Mouse (Mus musculus) heart, adult 11 months (tissue): ENCODE results near the gene Bst2.

ENCODE experiments used
- DNase-seq: peaks from one replicate; pipeline ENCODE4 v3.0.0; 2022

Gene Bst2

GRCm38 (mm10) chr8:71537028-71537867 is at the start of gene Bst2:
TSS of gene Bst2 (minus strand) at chr8:71537456.
- DNase-seq: peak; percentile 100

GRCm38 (mm10) chr8:71586891-71587290 is 49.6 kb upstream of the Bst2 start:
- DNase-seq: no peak

GRCm38 (mm10) chr8:71580201-71580600 is 42.9 kb upstream of the Bst2 start:
- no peak for DNase-seq

- DNase-seq: peak; percentile 97
Observed at GRCm38 (mm10) chr8:71579476-71579875, 42.2 kb upstream of the Bst2 start.

GRCm38 (mm10) chr8:71579009-71579408 is 41.8 kb upstream of the Bst2 start:
- no peak for DNase-seq

GRCm38 (mm10) chr8:71577856-71578387 is 40.7 kb upstream of the Bst2 start:
- DNase-seq: no peak

- no peak for DNase-seq
Observed at GRCm38 (mm10) chr8:71575020-71575419, 37.8 kb upstream of the Bst2 start.

- DNase-seq: peak; percentile 94
Observed at GRCm38 (mm10) chr8:71574426-71574825, 37.2 kb upstream of the Bst2 start.

GRCm38 (mm10) chr8:71572847-71573633 is 35.8 kb upstream of the Bst2 start:
- peak; percentile 98 for DNase-seq

GRCm38 (mm10) chr8:71572077-71572476 is 34.8 kb upstream of the Bst2 start:
- DNase-seq: no peak

GRCm38 (mm10) chr8:71570291-71570954 is 33.2 kb upstream of the Bst2 start:
- peak; percentile 100 for DNase-seq

GRCm38 (mm10) chr8:71569366-71570290 is 32.4 kb upstream of the Bst2 start:
- peak; percentile 99 for DNase-seq

GRCm38 (mm10) chr8:71568941-71569340 is 31.7 kb upstream of the Bst2 start:
- DNase-seq: no peak

GRCm38 (mm10) chr8:71568387-71568937 is 31.2 kb upstream of the Bst2 start, which contains the start of gene Slc27a1:
TSS of gene Slc27a1 (plus strand) at chr8:71568882.
- peak; percentile 99 for DNase-seq

GRCm38 (mm10) chr8:71567587-71567986 is 30.3 kb upstream of the Bst2 start:
- DNase-seq: no peak

GRCm38 (mm10) chr8:71566501-71566900 is 29.2 kb upstream of the Bst2 start, which contains the start of gene Nxnl1:
TSS of gene Nxnl1 (minus strand) at chr8:71566601.
- DNase-seq: no peak

- no peak for DNase-seq
Observed at GRCm38 (mm10) chr8:71563992-71564391, 26.7 kb upstream of the Bst2 start.

- DNase-seq: peak; percentile 97
Observed at GRCm38 (mm10) chr8:71562751-71563150, 25.5 kb upstream of the Bst2 start.

- DNase-seq: no peak
Observed at GRCm38 (mm10) chr8:71561401-71561800, 24.1 kb upstream of the Bst2 start.

GRCm38 (mm10) chr8:71560765-71561164 is 23.5 kb upstream of the Bst2 start:
- no peak for DNase-seq

GRCm38 (mm10) chr8:71560071-71560470 is 22.8 kb upstream of the Bst2 start:
- DNase-seq: no peak
